Mouse (Mus musculus) kidney, adult 2 months (tissue): ENCODE results near the gene Cep89. TPM values are rescaled to one million over a fixed set of nuclear protein-coding genes. Genes with fewer than 3 reads are reported as not detected.

Experiments used
- DNase-seq: peaks from one replicate; pipeline ENCODE4 v3.0.0; 2021
- H3K27ac ChIP-seq: fragments of 200-500 bp; 2 replicates; pipeline ENCODE4 v1.5.1; 2012; ENCODE audit warnings: low read depth, low read length, control low read depth, inconsistent platforms; ENCODE audit not compliant: insufficient read depth
- H3K27me3 ChIP-seq: fragments of 200-500 bp; replicated peaks from 2 replicates; pipeline ENCODE4 v1.6.1; 2012; ENCODE audit warnings: mild to moderate bottlenecking, moderate library complexity, low read length, inconsistent platforms; ENCODE audit not compliant: control insufficient read depth, insufficient read depth
- H3K36me3 ChIP-seq: fragments of 200-500 bp; 2 replicates; pipeline ENCODE4 v1.6.1; 2012; ENCODE audit warnings: mild to moderate bottlenecking, moderate library complexity, low read length, inconsistent platforms; ENCODE audit not compliant: control insufficient read depth, insufficient read depth
- H3K4me1 ChIP-seq: fragments of 200-500 bp; 2 replicates; pipeline ENCODE4 v1.6.1; 2011; ENCODE audit warnings: low read length; ENCODE audit not compliant: control insufficient read depth, insufficient read depth
- H3K4me3 ChIP-seq: fragments of 200-500 bp; 2 replicates; pipeline ENCODE4 v1.5.1; 2011; ENCODE audit warnings: mild to moderate bottlenecking, low read depth, low read length, control low read depth; ENCODE audit not compliant: insufficient read depth
- CTCF ChIP-seq: fragments of 200-500 bp; conservative IDR thresholded peaks from 2 replicates; pipeline ENCODE4 v1.5.1; 2011; ENCODE audit warnings: low read depth, mild to moderate bottlenecking, control low read depth, low read length, moderate library complexity, mixed read lengths; ENCODE audit not compliant: insufficient read depth, insufficient read length
- POLR2A ChIP-seq: fragments of 200-500 bp; IDR thresholded peaks from one replicate; pipeline ENCODE4 v1.6.1; 2011; ENCODE audit warnings: low read depth, low read length, control low read depth
- WGBS: fragments of 180-500 bp; shearing (Covaris S2); methylation state at CpG from one replicate; pipeline ENCODE4 v1.1.7; 2018; 5-methylcytosine and 5-hydroxymethylcytosine counted together
- polyA plus RNA-seq: library from polyadenylated mRNA; depleted of rRNA; stranded (reverse); fragments of >200 nt; gene quantifications from 2 replicates; pipeline ENCODE4 v1.2.3, GENCODE M21; 2012

Cep89 gene
- polyA plus RNA-seq, 1 experiment, result 29.5 TPM

DNA sequence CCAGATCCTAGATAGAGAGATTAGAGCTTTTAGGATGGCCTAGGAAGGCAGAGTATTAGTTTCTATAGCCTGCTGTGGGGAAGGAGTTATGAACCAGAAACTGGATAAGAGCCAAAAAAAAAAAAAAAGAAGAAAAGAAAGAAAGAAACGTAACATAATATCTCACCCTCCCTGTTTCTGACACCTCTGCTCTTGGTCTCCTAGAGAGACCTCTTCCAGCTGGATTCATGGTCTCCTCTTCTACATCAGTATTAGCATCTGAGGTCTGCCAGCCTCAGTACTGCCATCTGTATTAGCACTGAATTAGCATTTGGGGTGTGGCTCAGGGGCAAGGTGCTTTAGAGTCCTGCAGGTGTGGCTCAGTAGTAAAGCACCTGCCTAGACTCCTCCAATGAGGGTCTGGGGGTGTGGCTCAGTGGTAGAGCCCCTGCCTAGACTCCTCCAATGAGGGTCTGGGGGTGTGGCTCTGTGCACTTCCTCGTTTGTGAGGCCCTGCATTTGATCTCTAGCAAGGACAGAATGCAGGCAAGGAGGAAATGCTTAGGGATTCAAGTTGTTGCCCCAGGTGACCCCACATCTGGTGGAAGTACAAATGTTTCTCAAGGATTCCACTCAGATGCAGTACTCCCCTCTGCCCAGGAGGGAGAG is 14.0 kb upstream of the Cep89 start:
- Histone ChIP-seq H3K4me1 (no peaks in the 10 kb centered on the region), H3K27me3 (no peaks in the 10 kb centered on the region), H3K36me3 (no peaks in the 10 kb centered on the region), H3K4me3 (no peak overlapping the region), H3K27ac (0 out of 2 replicates have a peak overlapping the region, but pooled peaks have one; percentile 28)
- no peak for TF ChIP-seq POLR2A
- no peak for TF ChIP-seq CTCF
- DNase-seq, result peak; percentile 23
- WGBS, result 30% methylated on average over 2 of the region's 2 CpGs

DNA sequence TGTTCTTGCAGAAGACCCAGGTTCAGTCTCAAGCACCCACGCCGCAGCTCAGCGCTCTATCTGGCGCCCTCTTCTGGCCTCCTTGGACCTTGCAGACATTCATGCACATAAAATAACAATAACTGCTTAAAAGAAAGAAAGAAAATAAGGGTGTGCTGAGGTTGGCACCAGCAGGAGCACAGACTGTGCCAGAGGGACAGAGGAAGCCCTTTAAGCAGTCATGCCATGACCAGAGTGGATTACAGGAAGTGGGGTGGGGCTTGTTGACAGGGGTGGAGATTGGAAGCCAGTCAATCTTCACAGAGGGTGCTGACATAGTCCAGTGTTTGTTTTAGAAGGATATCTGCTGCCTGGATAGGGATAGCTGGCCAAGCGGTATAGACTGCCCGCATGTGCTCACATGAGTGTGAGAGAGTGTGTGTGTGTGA is 10.3 kb upstream of the Cep89 start:
- 65% methylated on average over 6 of the region's 6 CpGs for WGBS
- no peak overlapping the region for H3K4me3 ChIP-seq
- H3K27ac ChIP-seq, result peak overlapping the region; percentile 82
- no peaks in the 10 kb centered on the region for H3K4me1 ChIP-seq
- no peaks in the 10 kb centered on the region for H3K27me3 ChIP-seq
- peak; percentile 60 for DNase-seq
- TF ChIP-seq CTCF (peak; percentile 52), POLR2A (no peak)
- no peaks in the 10 kb centered on the region for H3K36me3 ChIP-seq

DNA sequence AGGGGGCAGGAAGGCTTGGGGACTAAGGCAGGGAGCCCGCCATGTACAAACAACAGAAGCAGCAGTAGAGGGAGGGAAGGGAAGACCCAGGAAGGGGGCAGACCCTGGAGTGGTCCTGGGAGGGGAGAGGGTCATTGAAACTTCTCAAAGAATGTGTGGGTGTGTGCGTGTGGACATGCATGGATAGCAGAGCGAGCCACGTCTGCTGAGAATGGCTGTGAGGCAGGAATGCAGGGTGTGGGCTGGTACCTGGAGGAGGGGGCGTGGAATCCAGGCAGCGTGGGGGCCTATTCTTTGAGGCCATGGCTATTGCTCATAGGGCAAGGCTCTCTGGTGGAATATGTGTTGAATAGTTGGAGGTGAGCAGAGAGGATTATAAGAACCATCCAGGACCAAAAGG is 8.1 kb upstream of the Cep89 start:
- H3K4me1 ChIP-seq, result no peaks in the 10 kb centered on the region
- WGBS, result 57% methylated on average over 6 of the region's 6 CpGs
- TF ChIP-seq POLR2A, result no peak
- no peak for TF ChIP-seq CTCF
- peaks cover 1% of the 10 kb centered on the region; the same call in 1 of the 2 replicates for H3K36me3 ChIP-seq
- no peak overlapping the region for H3K4me3 ChIP-seq
- DNase-seq, result no peak
- no peaks in the 10 kb centered on the region for H3K27me3 ChIP-seq
- 0 out of 2 replicates have a peak overlapping the region, but pooled peaks have one; percentile 7 for H3K27ac ChIP-seq

DNA sequence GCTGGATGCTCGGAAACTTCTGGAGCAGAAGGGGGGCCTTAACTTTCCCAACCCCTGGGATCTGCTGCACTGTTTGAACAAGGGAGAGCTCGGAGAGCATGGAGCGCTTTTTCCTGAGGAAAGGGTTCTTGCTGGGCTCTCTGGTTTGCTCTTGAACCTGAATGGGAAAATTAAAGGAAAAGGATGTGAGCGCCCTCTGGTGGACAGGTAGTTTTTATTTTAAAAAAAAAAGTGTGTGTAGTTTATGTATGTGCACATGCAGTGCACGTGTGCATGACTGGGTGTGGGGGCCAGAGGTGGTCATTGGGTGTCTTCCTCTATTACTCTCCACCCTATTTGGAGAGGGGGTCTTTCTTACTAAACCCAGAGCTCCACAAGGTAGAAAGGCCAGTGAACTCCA is 3.9 kb upstream of the Cep89 start:
- TF ChIP-seq CTCF, result 0 out of 2 replicates have a peak, but pooled peaks have one; percentile 7
- TF ChIP-seq POLR2A, result no peak
- Histone ChIP-seq H3K36me3 (peaks cover 1% of the 10 kb centered on the region; the same call in 1 of the 2 replicates), H3K27me3 (no peaks in the 10 kb centered on the region), H3K4me3 (no peak overlapping the region), H3K4me1 (peaks cover 2% of the 10 kb centered on the region; the same call in 1 of the 2 replicates), H3K27ac (no peak overlapping the region)
- WGBS, result 52% methylated on average over 5 of the region's 5 CpGs
- DNase-seq, result peak; percentile 73

DNA sequence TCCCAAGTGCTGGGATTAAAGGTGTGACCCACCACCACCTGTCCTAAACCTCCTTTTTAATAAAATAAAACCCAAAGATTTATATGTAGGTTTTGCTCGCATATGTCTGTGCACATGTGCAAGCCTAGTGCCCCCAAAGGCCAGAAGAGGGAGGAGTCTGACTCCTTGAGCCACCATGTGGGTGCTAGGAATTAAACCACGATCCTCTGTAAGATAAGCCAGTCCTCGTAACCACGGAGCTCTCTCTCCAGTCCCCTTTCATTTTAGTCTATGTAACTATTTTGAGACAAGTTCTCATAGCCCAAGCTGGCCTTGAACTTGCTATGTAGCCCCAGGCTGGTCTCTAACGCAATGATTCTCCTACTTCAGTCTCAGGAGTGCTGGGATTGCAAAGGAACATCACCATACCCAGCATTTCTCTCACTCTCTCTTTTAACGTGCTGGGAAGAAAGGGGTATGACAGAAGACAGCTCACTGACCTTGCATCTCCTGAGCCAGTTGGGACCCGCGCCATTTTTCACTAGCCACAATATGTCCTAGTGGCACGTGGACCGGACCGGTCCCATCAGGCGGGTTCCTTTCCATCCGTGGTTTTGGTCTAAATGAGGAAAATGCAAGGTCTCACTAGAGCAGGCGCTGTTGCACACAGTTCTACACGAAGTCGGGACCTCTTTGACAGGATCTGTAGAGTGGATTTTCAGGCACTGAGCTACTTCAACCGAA is 940 bp upstream of the Cep89 start:
- WGBS, result 12% methylated on average over 17 of the region's 17 CpGs
- H3K27me3 ChIP-seq, result no peaks in the 10 kb centered on the region
- DNase-seq, result peak; percentile 14
- H3K27ac ChIP-seq, result no peak overlapping the region
- peak overlapping the region; percentile 75 for H3K4me3 ChIP-seq
- no peak for TF ChIP-seq CTCF
- H3K36me3 ChIP-seq, result peaks cover 1% of the 10 kb centered on the region; the same call in 1 of the 2 replicates
- H3K4me1 ChIP-seq, result peaks cover 2% of the 10 kb centered on the region; the same call in 1 of the 2 replicates

DNA sequence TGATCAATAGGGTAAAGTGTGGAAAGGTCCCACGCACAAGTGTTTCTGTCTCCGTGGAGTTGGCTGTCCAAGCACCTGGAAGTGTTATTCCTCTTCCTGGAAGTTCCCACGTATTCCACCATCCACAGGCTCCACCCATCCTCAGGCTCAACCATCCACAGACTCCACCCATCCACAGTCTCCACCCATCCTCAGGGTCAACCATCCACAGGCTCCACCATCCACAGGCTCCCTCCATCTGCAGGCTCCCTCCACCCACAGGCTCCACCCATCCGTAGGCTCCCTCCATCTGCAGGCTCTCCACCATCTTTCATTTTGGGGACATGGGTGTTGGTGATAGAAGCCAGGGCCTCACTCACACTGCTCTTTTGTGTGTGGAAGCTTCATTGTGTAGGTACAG is 4.3 kb downstream of the Cep89 start:
- Histone ChIP-seq H3K36me3 (no peaks in the 10 kb centered on the region), H3K27ac (no peak overlapping the region), H3K4me3 (no peak overlapping the region), H3K4me1 (peaks cover 2% of the 10 kb centered on the region; the same call in 1 of the 2 replicates), H3K27me3 (no peaks in the 10 kb centered on the region)
- WGBS, result 84% methylated on average over 4 of the region's 4 CpGs
- no peak for DNase-seq
- TF ChIP-seq CTCF (no peak), POLR2A (no peak)

DNA sequence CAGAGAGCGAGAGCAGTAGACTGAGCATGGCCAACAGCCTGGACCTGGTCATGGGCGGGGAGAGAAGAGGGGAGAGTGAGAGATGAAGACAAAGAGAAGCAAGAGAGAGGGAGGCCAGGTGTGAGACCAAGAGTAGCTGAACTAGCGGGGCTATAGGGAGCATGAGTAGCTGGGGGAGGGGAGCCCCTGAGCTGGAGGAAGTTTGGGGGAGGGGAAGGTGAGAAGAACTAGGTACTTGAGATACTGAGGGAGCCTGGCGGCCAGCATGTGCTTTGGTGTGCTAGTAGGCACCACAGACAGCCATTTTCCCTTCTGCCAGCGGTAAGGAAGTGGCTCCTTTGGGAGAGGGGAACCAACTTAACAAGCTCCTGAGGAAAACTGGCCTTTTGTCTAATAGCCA is 18.4 kb downstream of the Cep89 start:
- H3K4me1 ChIP-seq, result peaks cover 12% of the 10 kb centered on the region
- WGBS, result 84% methylated on average over 5 of the region's 5 CpGs
- DNase-seq, result no peak
- no peak for TF ChIP-seq CTCF
- TF ChIP-seq POLR2A, result no peak
- H3K27me3 ChIP-seq, result no peaks in the 10 kb centered on the region
- H3K4me3 ChIP-seq, result no peak overlapping the region
- peak overlapping the region; percentile 95 for H3K27ac ChIP-seq
- H3K36me3 ChIP-seq, result no peaks in the 10 kb centered on the region
